ENCODE assay signal across 8 mouse cellular contexts in genomic region chr4:136311042-136311999, GRCm38 (mm10). TPM values are rescaled to one million over a fixed set of nuclear protein-coding genes. Genes with fewer than 3 reads are reported as not detected.
DNase-seq lines count a peak whose midpoint lies in the region; ATAC-seq and TF ChIP-seq lines count a peak whose summit lies in the region.

No protein-coding gene starts in this region.

- peak overlapping the region; percentile 100 for H3K9ac ChIP-seq in intestine, embryonic 14.5 days (ENCODE audit: low read length)
- H3K9ac ChIP-seq in liver, embryonic 11.5 days (ENCODE audit: low read depth, low read length) = peak overlapping the region; percentile 100
- peak overlapping the region; percentile 97 for H3K9ac ChIP-seq in midbrain, postnatal 0 days (replicated peaks; ENCODE audit: low read length, poor library complexity, severe bottlenecking)
- H3K9ac ChIP-seq in stomach, embryonic 16.5 days (ENCODE audit: low read length) = peak overlapping the region; percentile 100

- peaks cover 35% of the 10 kb centered on the region for H3K4me1 ChIP-seq in intestine, embryonic 14.5 days (replicated peaks; ENCODE audit: control insufficient read depth, insufficient read depth, low read length)
- H3K4me1 ChIP-seq in liver, embryonic 11.5 days (replicated peaks; ENCODE audit: control insufficient read depth, insufficient read depth, low read length) = peaks cover 21% of the 10 kb centered on the region
- H3K4me1 ChIP-seq in midbrain, postnatal 0 days (ENCODE audit: insufficient read depth, low read length) = 0 out of 2 replicates have a peak, but pooled peaks cover 6% of the 10 kb centered on the region
- H3K4me1 ChIP-seq in stomach, embryonic 16.5 days (ENCODE audit: control insufficient read depth, insufficient read depth, low read length) = peaks cover 26% of the 10 kb centered on the region

- H3K27me3 ChIP-seq in intestine, embryonic 14.5 days (replicated peaks; ENCODE audit: control insufficient read depth, insufficient read depth, low read length) = no peaks in the 10 kb centered on the region
- H3K27me3 ChIP-seq in liver, embryonic 11.5 days (replicated peaks; ENCODE audit: control insufficient read depth, insufficient read depth, low read length) = no peaks in the 10 kb centered on the region
- H3K27me3 ChIP-seq in midbrain, postnatal 0 days (ENCODE audit: insufficient read depth, low read length) = no peaks in the 10 kb centered on the region
- no peaks in the 10 kb centered on the region for H3K27me3 ChIP-seq in stomach, embryonic 16.5 days (ENCODE audit: control insufficient read depth, insufficient read depth, low read length)

- peak; percentile 6 to 18 for DNase-seq in layer of hippocampus, adult 2 months (ENCODE audit: low spot score in 2 of 2)
- DNase-seq in layer of hippocampus, adult 8-10 months (ENCODE audit: low spot score in 2 of 2) = no peak
- DNase-seq in embryo, embryonic 10.5 days (ENCODE audit: low spot score) = peak; percentile 57
- peak; percentile 38 for DNase-seq in gastrocnemius, postnatal 25 days
- DNase-seq in intestine, embryonic 14.5 days (ENCODE audit: low spot score) = peak; percentile 85
- DNase-seq in liver, embryonic 11.5 days (ENCODE audit: low spot score) = peak; percentile 85
- DNase-seq in midbrain, postnatal 0 days (ENCODE audit: low spot score) = no peak

- H3K9me3 ChIP-seq in intestine, embryonic 14.5 days (ENCODE audit: control insufficient read depth, low read length) = no peaks in the 10 kb centered on the region
- H3K9me3 ChIP-seq in liver, embryonic 11.5 days (ENCODE audit: control insufficient read depth, low read length) = no peaks in the 10 kb centered on the region
- no peaks in the 10 kb centered on the region for H3K9me3 ChIP-seq in midbrain, postnatal 0 days (ENCODE audit: low read length)
- no peaks in the 10 kb centered on the region for H3K9me3 ChIP-seq in stomach, embryonic 16.5 days (replicated peaks; ENCODE audit: control insufficient read depth, low read length)

- no peak for TF ChIP-seq CTCF in layer of hippocampus, adult 2 months (conservative IDR thresholded peaks at IDR 0.05)
- TF ChIP-seq CTCF in midbrain, postnatal 0 days (IDR thresholded peaks at IDR 0.05) = no peak

- peak overlapping the region; percentile 90 for H3K27ac ChIP-seq in layer of hippocampus, adult 2 months
- H3K27ac ChIP-seq in intestine, embryonic 14.5 days (ENCODE audit: low read depth) = peak overlapping the region; percentile 98
- H3K27ac ChIP-seq in liver, embryonic 11.5 days (ENCODE audit: low read depth, low read length) = peak overlapping the region; percentile 100
- H3K27ac ChIP-seq in midbrain, postnatal 0 days (ENCODE audit: low read depth, low read length) = peak overlapping the region; percentile 98
- peak overlapping the region; percentile 98 for H3K27ac ChIP-seq in stomach, embryonic 16.5 days (ENCODE audit: low read length)

- H3K4me2 ChIP-seq in intestine, embryonic 14.5 days (ENCODE audit: low read length) = peak overlapping the region; percentile 80
- H3K4me2 ChIP-seq in liver, embryonic 11.5 days = peak overlapping the region; percentile 99
- H3K4me2 ChIP-seq in midbrain, postnatal 0 days (ENCODE audit: low read depth, low read length, poor library complexity, severe bottlenecking) = peak overlapping the region; percentile 77
- peak overlapping the region; percentile 85 for H3K4me2 ChIP-seq in stomach, embryonic 16.5 days (ENCODE audit: low read depth, low read length)

- peak overlapping the region; percentile 87 for H3K4me3 ChIP-seq in layer of hippocampus, adult 2 months
- peak overlapping the region; percentile 99 for H3K4me3 ChIP-seq in intestine, embryonic 14.5 days (ENCODE audit: low read depth, low read length)
- peak overlapping the region; percentile 98 for H3K4me3 ChIP-seq in liver, embryonic 11.5 days (ENCODE audit: low read depth, low read length)
- H3K4me3 ChIP-seq in midbrain, postnatal 0 days (ENCODE audit: low read depth, low read length) = peak overlapping the region; percentile 100
- H3K4me3 ChIP-seq in stomach, embryonic 16.5 days (replicated peaks; ENCODE audit: low read length) = peak overlapping the region; percentile 99

- under 1% methylated on average over 71 of the region's 81 CpGs for WGBS in intestine, embryonic 14.5 days
- under 1% methylated on average over 81 of the region's 81 CpGs for WGBS in liver, embryonic 11.5 days
- under 1% methylated on average over 73 of the region's 81 CpGs for WGBS in midbrain, postnatal 0 days
- WGBS in stomach, embryonic 16.5 days = under 1% methylated on average over 81 of the region's 81 CpGs

- peaks cover 2% of the 10 kb centered on the region for H3K36me3 ChIP-seq in intestine, embryonic 14.5 days (ENCODE audit: control insufficient read depth, insufficient read depth, low read length)
- peaks cover under 1% of the 10 kb centered on the region; the same call in 1 of the 2 replicates for H3K36me3 ChIP-seq in liver, embryonic 11.5 days (ENCODE audit: control insufficient read depth, insufficient read depth, low read length)
- no peaks in the 10 kb centered on the region for H3K36me3 ChIP-seq in midbrain, postnatal 0 days (ENCODE audit: insufficient read depth, low read length)
- H3K36me3 ChIP-seq in stomach, embryonic 16.5 days (ENCODE audit: control insufficient read depth, insufficient read depth, low read length) = no peaks in the 10 kb centered on the region

- peak; percentile 28 for ATAC-seq in intestine, embryonic 14.5 days (replicated peaks; ENCODE audit: low FRiP score, low TSS enrichment, low read depth)
- peak; percentile 77 for ATAC-seq in liver, embryonic 11.5 days (replicated peaks; ENCODE audit: low FRiP score)
- no peak for ATAC-seq in midbrain, postnatal 0 days (ENCODE audit: low FRiP score)
- peak; percentile 30 for ATAC-seq in stomach, embryonic 16.5 days (ENCODE audit: insufficient read depth, low FRiP score)

RNA-seq across cellular contexts. Expression of gene Hnrnpr, which starts 0.6 kb away (rescaled TPM):
- total RNA-seq in layer of hippocampus, adult 2 months (2021) = 100 to 1,000 TPM in 1 of 2 experiments, 10 to 100 TPM in 1; 91.6 to 102 TPM
- 100 to 1,000 TPM in 1 of 4 experiments, 10 to 100 TPM in 3; 76.5 to 101 (median 87.2) TPM for total RNA-seq in layer of hippocampus, adult 8-10 months (2022)
- 10 to 100 TPM; 19.7 to 20.1 TPM for total RNA-seq in gastrocnemius, postnatal 25 days (2021)
- 128 and 143 TPM in 2 replicates for polyA plus RNA-seq in intestine, embryonic 14.5 days (2014; fragmentation: Nextera tagmentation; extraction: Ambion mirVana)
- 99.3 and 101 TPM in 2 replicates for polyA plus RNA-seq in liver, embryonic 11.5 days (2014; fragmentation: Nextera tagmentation; extraction: Ambion mirVana)
- 98.0 and 113 TPM in 2 replicates for total RNA-seq in midbrain, postnatal 0 days (2014; rRNA removed)
- polyA plus RNA-seq in midbrain, postnatal 0 days (2015; fragmentation: Nextera tagmentation; extraction: Ambion mirVana) = 157 and 162 TPM in 2 replicates
- polyA plus RNA-seq in stomach, embryonic 16.5 days (2015; fragmentation: Nextera tagmentation; extraction: Ambion mirVana) = 119 and 121 TPM in 2 replicates

RNA-seq across cellular contexts. Expression of gene Zfp46, which starts 26.8 kb away (rescaled TPM):
- total RNA-seq in layer of hippocampus, adult 2 months (2021) = 10 to 100 TPM; 44.2 to 49.0 TPM
- 10 to 100 TPM; 34.4 to 60.0 (median 42.5) TPM for total RNA-seq in layer of hippocampus, adult 8-10 months (2022)
- 10 to 100 TPM; 25.4 to 26.1 TPM for total RNA-seq in gastrocnemius, postnatal 25 days (2021)
- polyA plus RNA-seq in intestine, embryonic 14.5 days (2014; fragmentation: Nextera tagmentation; extraction: Ambion mirVana) = 19.0 and 25.4 TPM in 2 replicates
- 10.5 and 11.9 TPM in 2 replicates for polyA plus RNA-seq in liver, embryonic 11.5 days (2014; fragmentation: Nextera tagmentation; extraction: Ambion mirVana)
- 53.8 and 66.9 TPM in 2 replicates for total RNA-seq in midbrain, postnatal 0 days (2014; rRNA removed)
- polyA plus RNA-seq in midbrain, postnatal 0 days (2015; fragmentation: Nextera tagmentation; extraction: Ambion mirVana) = 27.2 and 27.7 TPM in 2 replicates
- 23.9 and 25.9 TPM in 2 replicates for polyA plus RNA-seq in stomach, embryonic 16.5 days (2015; fragmentation: Nextera tagmentation; extraction: Ambion mirVana)

Comparison
In these comparisons a context has a peak if more than half of its experiments do, and no peak if none do; other contexts are left out.
1. DNase-seq: peak in layer of hippocampus, adult 2 months (2 of 2), embryo, embryonic 10.5 days (single experiment), gastrocnemius, postnatal 25 days (single experiment), intestine, embryonic 14.5 days (single experiment) and liver, embryonic 11.5 days (single experiment); none in layer of hippocampus, adult 8-10 months (0 of 2) and midbrain, postnatal 0 days (single experiment).
2. Peak in every context shown above with its lines, with median percentiles within 50 percentile points of each other: H3K27ac ChIP-seq, H3K4me3 ChIP-seq, H3K4me2 ChIP-seq and H3K9ac ChIP-seq.